Mouse (Mus musculus): ENCODE data around the gene Col6a5. TPM values are rescaled to one million over a fixed set of nuclear protein-coding genes. Genes with fewer than 3 reads are reported as not detected.

The Col6a5 gene
- total and polyA plus RNA-seq, 3 experiments = under 0.01 TPM; not detected in 2

- no peak overlapping the region for H3K27ac ChIP-seq (ENCODE audit: insufficient read depth, low read depth)
- dilution Hi-C loops (cut with MboI; ENCODE audit: extremely low pct_ligation_motif_present, extremely low pct_unique_long_range_greater_than_20kb, low sequenced_read_pairs) = no loop called here
- H3K27me3 ChIP-seq (replicated peaks) = peaks cover 27% of the 10 kb centered on the region
- no peak overlapping the region for H3K4me2 ChIP-seq (ENCODE audit: insufficient read depth, low read depth, poor library complexity, severe bottlenecking)
- TF ChIP-seq POLR2A (IDR thresholded peaks at IDR 0.05; ENCODE audit: low read depth, low read length) (no peak), TBP (conservative IDR thresholded peaks at IDR 0.05; ENCODE audit: low read depth, low read length) (no peak), JUN (IDR thresholded peaks at IDR 0.05; ENCODE audit: insufficient read depth, low read depth, low read length) (no peak), ZC3H11A (IDR thresholded peaks at IDR 0.05; ENCODE audit: low read depth, low read length) (no peak), ZMIZ1 (IDR thresholded peaks at IDR 0.05; ENCODE audit: low read depth, low read length) (no peak), MAX (IDR thresholded peaks at IDR 0.05; ENCODE audit: low read length) (no peak), CTCF (conservative IDR thresholded peaks at IDR 0.05 in 1 of 2, IDR thresholded peaks at IDR 0.05 in 1 of 2; ENCODE audit: low read depth in 2 of 2, low read length in 2 of 2) (no peak)
- no peak overlapping the region for H3K4me3 ChIP-seq (replicated peaks in 1 of 3; ENCODE audit: low read depth in 2 of 3, low read length in 2 of 3, poor library complexity in 1 of 3)
- no peak for DNase-seq (ENCODE audit: extremely low read depth)
- H3K9ac ChIP-seq (ENCODE audit: insufficient read depth, low read depth) = no peak overlapping the region
- no peaks in the 10 kb centered on the region; a peak in 1 of 4 replicates for H3K4me1 ChIP-seq (ENCODE audit: control insufficient read depth in 1 of 2, insufficient read depth in 2 of 2)
- in situ Hi-C loops (cut with MboI; ENCODE audit: low pct_ligation_motif_present, low pct_unique_long_range_greater_than_20kb, low sequenced_read_pairs) = loop anchor here (25.0 kb wide), 1 partner anchor 289 kb away; no protein-coding TSS in a partner anchor
- no peaks in the 10 kb centered on the region for H3K79me2 ChIP-seq (replicated peaks; ENCODE audit: control insufficient read depth, extremely low read depth, insufficient read depth, poor library complexity, severe bottlenecking)
- no peaks in the 10 kb centered on the region for H3K36me3 ChIP-seq (replicated peaks in 1 of 2; ENCODE audit: control insufficient read depth in 1 of 2, insufficient read depth in 1 of 2, low read length in 1 of 2)
- peaks cover 2% of the 10 kb centered on the region for H3K9me3 ChIP-seq (replicated peaks; ENCODE audit: low read length)
These were observed 15.9 kb upstream of the Col6a5 start for GRCm38 (mm10) chr9:105976314-105976713.

GRCm38 (mm10) chr9:105973736-105974135 is 13.3 kb upstream of the Col6a5 start:
- H3K4me3 ChIP-seq (replicated peaks in 1 of 3; ENCODE audit: low read depth in 2 of 3, low read length in 2 of 3, poor library complexity in 1 of 3) = no peak overlapping the region
- DNase-seq (ENCODE audit: extremely low read depth) = no peak
- no peak overlapping the region for H3K9ac ChIP-seq (ENCODE audit: insufficient read depth, low read depth)
- no peaks in the 10 kb centered on the region; a peak in 1 of 4 replicates for H3K4me1 ChIP-seq (ENCODE audit: control insufficient read depth in 1 of 2, insufficient read depth in 2 of 2)
- dilution Hi-C loops (cut with MboI; ENCODE audit: extremely low pct_ligation_motif_present, extremely low pct_unique_long_range_greater_than_20kb, low sequenced_read_pairs) (no loop called here), in situ Hi-C loops (cut with MboI; ENCODE audit: low pct_ligation_motif_present, low pct_unique_long_range_greater_than_20kb, low sequenced_read_pairs) (no loop called here)
- no peaks in the 10 kb centered on the region for H3K79me2 ChIP-seq (replicated peaks; ENCODE audit: control insufficient read depth, extremely low read depth, insufficient read depth, poor library complexity, severe bottlenecking)
- peaks cover 30% of the 10 kb centered on the region for H3K27me3 ChIP-seq (replicated peaks)
- peaks cover 2% of the 10 kb centered on the region for H3K9me3 ChIP-seq (replicated peaks; ENCODE audit: low read length)
- H3K36me3 ChIP-seq (replicated peaks in 1 of 2; ENCODE audit: control insufficient read depth in 1 of 2, insufficient read depth in 1 of 2, low read length in 1 of 2) = no peaks in the 10 kb centered on the region
- H3K27ac ChIP-seq (ENCODE audit: insufficient read depth, low read depth) = no peak overlapping the region
- TF ChIP-seq RAD21 (IDR thresholded peaks at IDR 0.05; ENCODE audit: low read depth, low read length) (no peak), GABPA (IDR thresholded peaks at IDR 0.05; ENCODE audit: insufficient replicate concordance, low read depth, low read length) (no peak), JUND (conservative IDR thresholded peaks at IDR 0.05; ENCODE audit: low read depth, low read length) (no peak), MAFK (IDR thresholded peaks at IDR 0.05; ENCODE audit: insufficient replicate concordance, low read length) (no peak), NRF1 (IDR thresholded peaks at IDR 0.05; ENCODE audit: low read depth, low read length) (no peak), MAZ (IDR thresholded peaks at IDR 0.05; ENCODE audit: low read depth, low read length) (no peak), UBTF (IDR thresholded peaks at IDR 0.05; ENCODE audit: low read depth, low read length) (no peak), JUN (IDR thresholded peaks at IDR 0.05; ENCODE audit: insufficient read depth, low read depth, low read length) (no peak), ZMIZ1 (IDR thresholded peaks at IDR 0.05; ENCODE audit: low read depth, low read length) (no peak), KAT2A (IDR thresholded peaks at IDR 0.05; ENCODE audit: insufficient replicate concordance, low read length) (no peak), USF1 (IDR thresholded peaks at IDR 0.05; ENCODE audit: low read depth, low read length) (no peak), ZNF384 (IDR thresholded peaks at IDR 0.05; ENCODE audit: low read depth, low read length) (no peak), HCFC1 (IDR thresholded peaks at IDR 0.05; ENCODE audit: low read depth, low read length) (no peak), PAX5 (IDR thresholded peaks at IDR 0.05; ENCODE audit: low read length) (no peak), CHD2 (IDR thresholded peaks at IDR 0.05; ENCODE audit: low read length) (no peak)
- H3K4me2 ChIP-seq (ENCODE audit: insufficient read depth, low read depth, poor library complexity, severe bottlenecking) = no peak overlapping the region

Measured in CH12.LX (cell line).